Mouse (Mus musculus) ovary, postnatal 14 days (tissue): Measurements from ENCODE around the gene Macf1.
"Not testable (repeated sequence)": the region's sequence is repeated elsewhere in the genome, so short reads cannot be mapped to it uniquely, and the experiment has no call there.

ENCODE experiments used
- DNase-seq: peaks from one replicate; pipeline ENCODE4 v3.0.0; 2022; ENCODE audit warnings: low spot score

Macf1 gene

GRCm38 (mm10) chr4:123342642-123343470 is 341.3 kb downstream of the Macf1 start, which contains the start of gene Bmp8a:
Gene Bmp8a (minus strand): TSS chr4:123343252.
- peak; percentile 43 for DNase-seq

- no peak for DNase-seq
Measured at GRCm38 (mm10) chr4:123342091-123342641, 342.0 kb downstream of the Macf1 start.

DNA sequence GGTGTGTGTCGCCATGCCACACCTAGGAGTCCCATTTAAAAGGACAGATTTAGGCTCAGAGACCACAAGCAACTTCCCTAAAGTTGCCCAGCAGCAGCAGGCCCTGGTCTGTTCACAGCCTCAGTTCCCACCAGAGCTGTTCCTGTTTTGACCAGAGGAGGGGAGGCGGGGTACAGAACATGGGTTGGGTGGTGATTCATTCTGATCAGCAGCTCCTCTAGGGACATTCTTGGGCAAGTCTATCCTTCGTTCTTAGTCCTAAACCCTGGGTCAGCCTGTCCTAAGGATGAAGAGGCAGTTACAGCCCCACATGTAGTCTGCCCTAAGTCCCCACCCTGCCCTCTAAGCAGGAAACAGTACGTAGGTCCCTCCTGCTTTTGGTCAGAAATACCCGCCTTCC is 343.9 kb downstream of the Macf1 start:
- DNase-seq, result no peak

- DNase-seq, result no peak
Measured at GRCm38 (mm10) chr4:123337693-123338092, 346.5 kb downstream of the Macf1 start.

DNA sequence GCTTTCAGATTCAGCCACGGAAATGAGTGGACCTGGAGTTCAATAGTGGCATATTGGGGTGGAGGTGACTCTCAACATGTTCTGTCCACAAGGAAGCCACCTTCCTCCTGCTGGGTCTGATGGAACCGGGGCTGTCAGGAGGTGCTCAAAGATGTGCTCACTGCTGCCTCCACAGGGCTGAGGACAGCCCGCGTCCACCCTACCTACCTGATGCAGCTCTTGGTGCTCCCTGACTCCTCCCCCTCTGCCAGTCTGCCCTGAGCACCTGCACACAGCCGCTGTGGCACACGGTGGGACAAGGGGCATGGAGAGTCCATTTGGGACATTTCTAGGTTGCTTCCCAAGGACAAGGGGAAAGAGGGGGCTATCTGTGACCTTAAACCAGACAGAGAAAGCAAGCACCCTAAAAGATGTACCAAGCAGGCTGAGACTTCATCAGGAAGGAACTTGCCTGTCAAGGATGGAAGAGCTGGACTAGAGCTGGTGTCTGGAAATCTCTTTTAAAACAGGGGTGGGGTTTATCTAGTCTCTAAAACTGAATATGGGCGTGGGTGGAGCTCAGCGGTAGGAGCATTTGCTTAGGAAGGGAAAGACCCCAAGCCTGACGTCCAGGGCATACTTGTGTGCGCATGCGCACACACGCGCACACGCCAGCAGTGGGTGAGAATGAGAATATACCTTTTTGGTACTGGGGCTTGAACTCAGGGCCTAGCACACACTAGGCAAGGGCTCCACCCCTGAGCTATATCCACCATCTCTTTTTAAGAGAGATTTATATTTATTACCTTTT is 348.2 kb downstream of the Macf1 start:
- no peak for DNase-seq

DNA sequence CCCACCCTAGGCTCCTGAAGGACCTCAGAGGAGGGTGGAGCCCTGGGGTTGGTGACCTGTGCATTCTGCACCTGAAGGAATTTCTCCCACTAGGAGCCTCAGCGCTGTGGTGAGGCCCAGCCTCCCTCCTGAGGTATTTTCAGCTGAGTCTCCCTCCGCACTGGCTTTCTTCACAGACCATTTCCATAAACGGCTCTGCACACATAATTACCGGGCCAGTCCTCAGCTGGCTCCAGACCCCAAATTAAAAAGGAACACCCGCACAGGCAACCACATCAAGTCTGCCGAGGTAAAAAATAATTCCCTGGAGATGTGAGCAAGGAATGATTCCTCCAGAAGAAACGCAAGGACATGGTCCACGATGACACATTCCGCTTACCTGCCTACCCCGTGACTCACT is 348.9 kb downstream of the Macf1 start:
- not testable (repeated sequence) for DNase-seq

DNA sequence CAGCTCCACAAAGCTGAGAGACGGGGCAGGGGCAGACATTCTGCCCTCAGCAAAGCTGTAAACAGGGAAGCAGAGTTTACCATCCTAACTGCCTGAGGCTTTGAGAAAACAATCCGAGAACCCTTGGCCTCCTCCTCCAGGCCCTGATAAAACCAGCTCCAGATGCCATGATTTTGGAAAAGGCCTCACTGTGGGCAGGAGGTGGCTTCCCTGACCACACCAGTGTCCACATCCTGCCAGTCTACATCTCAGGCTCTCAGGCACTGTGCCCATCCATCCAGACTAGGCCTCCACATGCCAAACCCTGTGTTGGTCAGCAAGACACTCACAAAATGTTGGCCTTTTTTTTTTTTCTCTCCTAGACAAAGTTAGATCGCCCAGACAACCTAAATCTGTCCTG is 350.0 kb downstream of the Macf1 start:
- DNase-seq, result no peak

DNA sequence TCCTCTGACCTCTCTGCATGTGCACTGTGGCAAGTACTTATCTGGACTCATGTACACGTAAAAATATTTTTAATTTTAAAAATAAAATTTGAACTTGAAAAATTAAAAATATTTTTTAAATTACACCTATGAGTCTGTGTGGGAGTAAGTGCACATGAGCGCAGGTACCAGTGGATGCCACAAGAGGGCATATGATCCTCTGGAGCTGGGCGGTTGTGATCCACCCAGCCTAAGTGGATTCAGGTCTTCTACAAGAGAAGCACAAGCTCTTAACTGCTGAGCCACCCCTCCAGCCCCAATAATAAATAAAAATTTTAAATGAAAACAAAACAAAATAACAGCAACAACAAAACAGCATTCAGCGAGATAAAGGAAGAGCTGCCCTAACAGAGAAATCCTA is 351.0 kb downstream of the Macf1 start:
- DNase-seq, result no peak

DNA sequence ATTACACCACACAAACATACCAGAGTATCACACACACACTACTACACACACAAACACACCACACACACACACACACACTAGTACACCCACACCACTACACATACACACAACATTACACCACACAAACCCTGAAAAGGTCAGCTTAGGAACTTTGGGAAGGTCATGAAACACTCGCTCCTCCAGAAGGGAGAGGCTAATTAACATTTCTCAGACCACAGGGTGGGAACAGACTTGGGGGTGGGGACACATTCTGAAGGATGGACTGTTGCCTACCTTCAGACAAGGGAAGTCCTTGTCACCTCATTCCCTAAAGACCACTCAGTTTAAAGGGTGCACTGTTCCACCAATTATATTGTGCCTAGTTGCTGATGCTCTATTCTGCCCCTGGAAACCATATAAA is 352.2 kb downstream of the Macf1 start:
- DNase-seq, result not testable (repeated sequence)

DNA sequence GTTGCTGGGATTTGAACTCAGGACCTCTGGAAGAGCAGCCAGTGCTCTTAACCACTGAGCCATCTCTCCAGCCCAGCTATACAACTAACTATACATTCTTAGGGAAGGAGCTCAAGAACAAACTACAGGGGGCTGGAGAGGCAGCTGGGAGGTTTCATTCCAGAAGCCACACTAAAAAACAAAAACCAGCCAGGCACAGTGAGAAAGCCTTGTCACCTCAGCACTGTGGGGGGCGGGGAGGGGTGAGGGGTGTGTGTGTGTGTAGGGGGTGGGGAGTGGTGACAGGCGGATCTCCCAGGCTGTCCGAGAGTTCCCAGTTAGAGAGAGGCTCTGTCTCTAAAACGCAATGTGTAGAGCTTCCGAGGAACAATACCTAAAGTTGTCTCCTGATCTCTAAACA is 352.8 kb downstream of the Macf1 start:
- no peak for DNase-seq

DNA sequence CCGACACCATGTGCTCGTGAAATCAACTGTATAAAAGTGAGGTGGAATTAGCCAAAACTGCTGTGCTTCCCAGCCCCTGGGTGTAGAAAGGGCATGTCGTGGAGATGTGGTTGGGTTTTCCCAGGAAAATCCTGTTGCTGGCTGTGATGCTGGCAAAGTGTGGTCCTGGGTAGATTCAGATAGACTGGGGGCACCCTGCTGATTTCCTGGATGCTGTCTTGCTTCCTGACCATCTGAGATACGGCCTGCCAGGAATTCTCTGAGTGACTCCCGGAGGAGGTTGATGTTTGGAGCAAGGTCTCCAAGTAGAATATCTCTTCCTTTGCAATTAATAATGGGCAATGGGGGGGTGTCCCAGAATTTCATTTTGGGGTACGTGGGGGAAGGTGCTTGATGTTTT is 355.2 kb downstream of the Macf1 start:
- DNase-seq, result no peak

DNA sequence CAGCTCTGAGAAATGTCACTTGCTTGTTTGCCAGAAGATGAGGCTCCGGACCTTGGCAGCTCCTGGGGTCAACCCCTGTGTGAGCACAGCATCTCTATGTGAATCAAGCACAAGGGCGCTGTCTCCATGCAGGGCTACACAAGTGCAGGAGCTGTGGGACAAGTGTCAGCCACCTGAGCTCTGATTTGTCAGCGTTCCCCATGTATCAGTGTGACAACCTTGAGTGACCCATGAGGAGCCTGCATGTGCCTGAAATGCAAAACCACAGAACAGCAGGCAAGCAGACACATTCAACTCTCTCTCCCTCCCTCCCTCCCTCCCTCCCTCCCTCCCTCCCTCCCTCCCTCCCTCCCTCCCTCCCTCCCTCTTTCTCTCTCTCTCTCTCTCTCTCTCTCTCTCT is 356.5 kb downstream of the Macf1 start:
- DNase-seq, result no peak

DNA sequence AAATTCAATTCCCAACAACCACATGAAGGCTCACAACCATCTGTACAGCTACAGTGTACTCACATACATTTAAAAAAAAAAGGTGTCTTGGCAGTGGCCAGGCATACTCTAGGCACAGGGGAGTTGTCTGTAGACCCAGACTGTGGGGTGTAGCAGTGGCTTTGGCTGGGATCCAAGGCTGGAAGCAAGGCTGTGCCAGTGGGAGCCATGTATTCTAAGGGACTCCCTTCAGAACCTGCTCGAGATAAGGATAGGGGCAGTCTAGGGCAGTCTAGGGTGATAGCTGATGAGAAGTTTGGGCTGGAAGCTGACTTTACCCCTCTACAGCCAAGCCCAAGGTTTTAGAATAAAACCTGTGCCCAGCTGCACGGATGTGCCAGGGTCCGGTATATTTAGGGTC is 358.1 kb downstream of the Macf1 start:
- no peak for DNase-seq

- DNase-seq, result no peak
Measured at GRCm38 (mm10) chr4:123323534-123323933, 360.6 kb downstream of the Macf1 start, which contains the start of gene Oxct2a. Gene Oxct2a (minus strand): TSS chr4:123323634.

DNA sequence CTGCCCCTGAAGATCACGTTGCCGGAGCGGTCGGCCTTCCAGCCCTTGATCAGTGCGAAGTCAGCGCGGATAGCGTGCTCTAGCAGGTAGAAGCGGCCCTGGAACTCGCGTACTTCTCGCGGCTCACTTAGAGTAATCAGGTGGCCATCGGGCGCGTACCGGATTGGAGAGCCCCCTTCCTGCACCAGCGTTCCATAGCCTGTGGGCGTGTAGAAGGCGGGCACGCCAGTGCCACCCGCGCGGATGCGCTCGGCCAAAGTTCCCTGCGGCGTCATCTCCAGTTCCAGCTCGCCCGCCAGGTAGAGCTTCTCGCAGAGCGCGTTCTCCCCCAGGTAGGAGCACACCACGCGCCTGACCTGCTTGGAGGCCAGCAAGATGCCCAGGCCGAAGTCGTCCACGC is 361.2 kb downstream of the Macf1 start:
- DNase-seq, result not testable (repeated sequence)

- DNase-seq, result no peak
Measured at GRCm38 (mm10) chr4:123314497-123314896, 369.7 kb downstream of the Macf1 start.

- no peak for DNase-seq
Measured at GRCm38 (mm10) chr4:123313010-123313409, 371.1 kb downstream of the Macf1 start.

DNA sequence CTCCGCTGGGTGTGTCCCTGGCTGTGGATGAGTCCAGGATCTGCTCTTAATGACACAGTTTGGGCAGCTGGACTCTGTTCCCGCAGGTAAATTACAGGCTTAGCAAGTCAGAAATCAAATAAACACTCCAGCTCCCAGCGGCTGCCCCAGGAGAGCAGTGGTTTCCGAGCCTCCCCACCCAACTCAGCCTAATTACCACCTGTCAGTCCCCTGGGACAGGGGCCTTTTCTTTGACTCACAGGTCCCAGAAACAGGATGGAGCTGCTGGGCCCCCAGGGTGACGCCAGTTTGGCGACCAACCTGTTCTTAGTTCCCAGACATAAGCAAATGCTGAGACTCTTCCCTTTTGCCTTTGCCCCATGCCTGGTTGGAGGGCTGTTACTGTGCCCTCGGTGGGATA is 372.3 kb downstream of the Macf1 start:
- no peak for DNase-seq

DNA sequence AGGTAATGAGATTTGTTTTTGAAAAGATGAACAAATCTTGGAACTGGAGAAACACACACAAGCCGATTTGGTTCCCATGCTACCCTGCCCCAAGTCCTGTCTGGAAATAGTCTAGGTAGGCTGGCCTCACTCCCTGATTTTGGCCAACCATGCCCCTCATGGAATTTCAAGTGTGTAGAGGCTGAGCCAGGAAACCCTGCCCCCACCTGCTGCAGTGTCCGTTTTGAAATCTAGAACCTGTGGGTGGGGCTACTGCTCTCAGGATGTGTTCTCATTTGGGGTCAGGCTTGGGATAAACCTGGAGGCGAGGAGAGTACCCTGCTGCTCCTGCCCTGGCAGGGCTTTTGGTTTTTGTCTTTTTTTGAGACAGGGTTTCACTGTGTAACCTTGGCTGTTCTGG is 375.9 kb downstream of the Macf1 start:
- no peak for DNase-seq

DNA sequence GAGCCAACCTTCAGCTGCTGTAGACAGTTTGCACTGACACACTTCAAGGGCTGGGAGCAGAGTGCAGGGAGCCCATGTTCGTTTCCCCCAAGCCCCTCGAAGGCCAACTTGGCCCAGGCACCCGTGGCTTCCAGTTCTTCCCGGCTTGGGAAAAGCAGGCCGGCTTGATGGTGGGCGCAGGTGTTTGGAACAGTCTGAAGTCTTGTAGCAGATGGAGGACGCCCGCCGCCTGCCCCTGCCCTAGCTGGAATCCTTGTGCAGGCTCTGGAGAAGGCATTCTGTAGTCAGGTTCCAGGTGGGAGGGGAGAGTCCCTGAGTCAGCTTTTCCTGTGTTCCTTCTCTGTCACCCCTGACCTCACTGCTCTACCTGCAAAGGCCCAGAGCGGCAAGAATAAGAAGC is 377.2 kb downstream of the Macf1 start:
- DNase-seq, result no peak

- DNase-seq, result peak; percentile 31
Measured at GRCm38 (mm10) chr4:123305789-123306188, 378.4 kb downstream of the Macf1 start.
